ENCODE assay signal across 12 mouse cellular contexts in genomic region chr12:26359817-26360216, GRCm38 (mm10). TPM values are rescaled to one million over a fixed set of nuclear protein-coding genes. Genes with fewer than 3 reads are reported as not detected.
DNase-seq lines count a peak whose midpoint lies in the region; ATAC-seq and TF ChIP-seq lines count a peak whose summit lies in the region.
"Had no signal": no experiment of that assay in that cellular context is flagged by ENCODE, and none has a peak within 500 bp of the region (broad histone marks: within the 10 kb centered on the region; RNA-seq: fewer than 3 reads in every experiment).

No protein-coding gene starts in this region.

- H3K36me3 ChIP-seq in hindbrain, postnatal 0 days (ENCODE audit: insufficient read depth, low read length), result no peaks in the 10 kb centered on the region; the same call in 1 of the 2 replicates
- H3K36me3 ChIP-seq in hindbrain, embryonic 14.5 days (replicated peaks; ENCODE audit: control insufficient read depth, insufficient read depth), result no peaks in the 10 kb centered on the region
- H3K36me3 ChIP-seq: hindbrain, embryonic 15.5 days; liver, embryonic 15.5 days had no signal

- H3K9ac ChIP-seq in hindbrain, postnatal 0 days (replicated peaks; ENCODE audit: low read length), result no peak overlapping the region
- H3K9ac ChIP-seq in hindbrain, embryonic 14.5 days, result no peak overlapping the region
- H3K9ac ChIP-seq: hindbrain, embryonic 15.5 days; liver, embryonic 15.5 days had no signal

- no peak overlapping the region for H3K27ac ChIP-seq in hindbrain, postnatal 0 days
- no peak overlapping the region for H3K27ac ChIP-seq in hindbrain, embryonic 14.5 days
- H3K27ac ChIP-seq: hindbrain, embryonic 15.5 days; liver, embryonic 15.5 days had no signal

- no peaks in the 10 kb centered on the region for H3K9me3 ChIP-seq in hindbrain, postnatal 0 days (ENCODE audit: low read length)
- no peaks in the 10 kb centered on the region for H3K9me3 ChIP-seq in hindbrain, embryonic 14.5 days (ENCODE audit: control insufficient read depth, low read length)
- H3K9me3 ChIP-seq: hindbrain, embryonic 15.5 days; liver, embryonic 15.5 days had no signal

- H3K4me3 ChIP-seq in hindbrain, postnatal 0 days (ENCODE audit: low read length), result no peak overlapping the region
- no peak overlapping the region for H3K4me3 ChIP-seq in hindbrain, embryonic 14.5 days (replicated peaks; ENCODE audit: low read length)
- H3K4me3 ChIP-seq: hindbrain, embryonic 15.5 days; liver, embryonic 15.5 days; myocyte had no signal

- no peak for TF ChIP-seq CTCF in hindbrain, postnatal 0 days (IDR thresholded peaks at IDR 0.05; ENCODE audit: low read depth)

- peak; percentile 53 for DNase-seq in hindbrain, postnatal 0 days (ENCODE audit: low spot score)
- DNase-seq in hindbrain, embryonic 14.5 days (ENCODE audit: low spot score), result no peak
- DNase-seq in adipocyte (ENCODE audit: low spot score) (peak; percentile 43), MN1 (ENCODE audit: low spot score) (no peak)
- DNase-seq in adrenal gland, postnatal 25 days, result peak; percentile 63
- DNase-seq in kidney, postnatal 14 days, result peak; percentile 68
- DNase-seq in spleen, adult 12 weeks (ENCODE audit: low spot score), result no peak
- no peak for DNase-seq in ovary, postnatal 36 days (ENCODE audit: low spot score)
- DNase-seq: thymus, adult 18-20 months had no signal

- WGBS in hindbrain, postnatal 0 days, result 69% methylated on average over 5 of the region's 5 CpGs
- WGBS in hindbrain, embryonic 14.5 days, result 81% methylated on average over 5 of the region's 5 CpGs

- H3K4me1 ChIP-seq in hindbrain, postnatal 0 days (ENCODE audit: insufficient read depth, low read length), result peaks cover 13% of the 10 kb centered on the region; the same call in 1 of the 2 replicates
- H3K4me1 ChIP-seq in hindbrain, embryonic 14.5 days (replicated peaks; ENCODE audit: control insufficient read depth, insufficient read depth, low read length), result peaks cover 13% of the 10 kb centered on the region
- H3K4me1 ChIP-seq: liver, embryonic 15.5 days had no signal

- H3K27me3 ChIP-seq in hindbrain, postnatal 0 days (ENCODE audit: insufficient read depth, low read length), result no peaks in the 10 kb centered on the region
- no peaks in the 10 kb centered on the region for H3K27me3 ChIP-seq in hindbrain, embryonic 14.5 days (ENCODE audit: control insufficient read depth, insufficient read depth, low read length)
- H3K27me3 ChIP-seq: hindbrain, embryonic 15.5 days; liver, embryonic 15.5 days had no signal

- H3K4me2 ChIP-seq in hindbrain, postnatal 0 days (ENCODE audit: low read depth, low read length), result no peak overlapping the region
- H3K4me2 ChIP-seq in hindbrain, embryonic 14.5 days (replicated peaks), result no peak overlapping the region
- H3K4me2 ChIP-seq: hindbrain, embryonic 15.5 days; liver, embryonic 15.5 days had no signal

- ATAC-seq in hindbrain, postnatal 0 days, result 0 out of 2 replicates have a peak, but pooled peaks have one; percentile 22
- no peak for ATAC-seq in hindbrain, embryonic 14.5 days (ENCODE audit: low FRiP score)

RNA-seq across cellular contexts. Expression of gene Rnf144a, which starts 55.2 kb away (rescaled TPM):
- total RNA-seq in hindbrain, postnatal 0 days (2014; rRNA removed), result 31.6 and 33.4 TPM in 2 replicates
- polyA plus RNA-seq in hindbrain, postnatal 0 days (2015; fragmentation: Nextera tagmentation; extraction: Ambion mirVana), result 21.4 and 24.4 TPM in 2 replicates
- polyA plus RNA-seq in hindbrain, embryonic 14.5 days (2014; fragmentation: Nextera tagmentation; extraction: Ambion mirVana), result 19.2 and 22.5 TPM in 2 replicates
- 15.1 and 21.5 TPM in 2 replicates for total RNA-seq in adrenal gland, postnatal 25 days (2021)
- polyA plus RNA-seq: myocyte had no signal

Comparison
In these comparisons a context has a peak if more than half of its experiments do, and no peak if none do; other contexts are left out.
1. DNase-seq: peak in hindbrain, postnatal 0 days (single experiment), adipocyte (single experiment), adrenal gland, postnatal 25 days (single experiment) and kidney, postnatal 14 days (single experiment); none in hindbrain, embryonic 14.5 days (single experiment), spleen, adult 12 weeks (single experiment), ovary, postnatal 36 days (single experiment) and MN1 (single experiment).